Mouse (Mus musculus): Measurements from ENCODE around the gene Creb1. TPM values are rescaled to one million over a fixed set of nuclear protein-coding genes. Genes with fewer than 3 reads are reported as not detected.
A peak's percentile ranks its signal among the peaks of the same experiment; 100 is the strongest.

Creb1 gene
- 49.6 and 58.1 TPM in 2 replicates for polyA plus RNA-seq (2014; fragmentation: Nextera tagmentation; extraction: Ambion mirVana)

GRCm38 (mm10) chr1:64532589-64533470 is at the start of gene Creb1:
TSS of gene Creb1 (plus strand) at chr1:64532645.
- ATAC-seq (ENCODE audit: low FRiP score, low TSS enrichment) (peak; percentile 98), DNase-seq (peak; percentile 99)
- Histone ChIP-seq H3K9ac (replicated peaks; ENCODE audit: low read length) (peak within 1 kb of the TSS; percentile 97), H3K4me2 (ENCODE audit: low read length) (peak within 1 kb of the TSS; percentile 83), H3K9me3 (ENCODE audit: control insufficient read depth, low read length) (no peaks in the 10 kb centered on the region), H3K27ac (replicated peaks; ENCODE audit: low read depth, low read length) (peak within 1 kb of the TSS; percentile 100), H3K36me3 (ENCODE audit: control insufficient read depth, insufficient read depth, low read length) (no peaks in the 10 kb centered on the region), H3K4me1 (ENCODE audit: control insufficient read depth, insufficient read depth, low read length) (peaks cover 22% of the 10 kb centered on the region), H3K4me3 (replicated peaks; ENCODE audit: low read depth, low read length) (peak within 1 kb of the TSS; percentile 72), H3K27me3 (ENCODE audit: control insufficient read depth, insufficient read depth, low read length) (no peaks in the 10 kb centered on the region)
- under 1% methylated on average over 101 of the region's 119 CpGs for WGBS

DNA sequence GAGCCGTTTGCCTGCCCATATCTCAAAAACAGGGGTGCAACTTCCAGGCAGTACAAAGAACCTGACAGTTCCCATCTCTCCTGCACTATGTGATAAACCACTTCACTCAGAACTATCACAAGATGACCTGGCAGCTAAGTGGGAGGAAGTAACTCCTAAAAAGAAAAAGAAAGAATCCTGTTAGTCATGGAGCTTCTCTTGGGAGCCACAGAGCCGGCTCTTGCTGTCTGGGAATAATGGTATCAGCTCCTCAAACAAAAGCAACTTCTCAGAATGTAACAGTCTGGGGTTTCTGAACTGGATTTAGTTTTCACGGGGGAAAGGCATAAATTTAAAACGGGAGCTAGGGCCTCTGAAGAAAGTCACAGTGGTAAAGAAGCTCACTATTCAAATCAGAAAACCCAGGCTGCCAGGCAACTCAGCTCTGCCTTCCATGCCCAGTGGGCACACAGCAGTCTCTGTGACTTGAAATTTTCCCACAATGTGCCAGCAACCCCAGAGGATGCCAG is 43.9 kb upstream of the Creb1 start:
- no peaks in the 10 kb centered on the region for H3K27me3 ChIP-seq (ENCODE audit: control insufficient read depth, insufficient read depth, low read length)
- DNase-seq (peak; percentile 62), ATAC-seq (ENCODE audit: low FRiP score, low TSS enrichment) (peak; percentile 37; the same call in 1 of the 2 replicates)
- peaks cover 3% of the 10 kb centered on the region; the same call in 1 of the 2 replicates for H3K4me1 ChIP-seq (ENCODE audit: control insufficient read depth, insufficient read depth, low read length)
- H3K36me3 ChIP-seq (ENCODE audit: control insufficient read depth, insufficient read depth, low read length) = no peaks in the 10 kb centered on the region
- WGBS = 8% methylated on average over 4 of the region's 4 CpGs
- H3K4me3 ChIP-seq (replicated peaks; ENCODE audit: low read depth, low read length) = no peak overlapping the region
- no peak overlapping the region for H3K9ac ChIP-seq (replicated peaks; ENCODE audit: low read length)
- no peak overlapping the region; the same call in 1 of the 2 replicates for H3K27ac ChIP-seq (replicated peaks; ENCODE audit: low read depth, low read length)
- no peaks in the 10 kb centered on the region for H3K9me3 ChIP-seq (ENCODE audit: control insufficient read depth, low read length)
- no peak overlapping the region for H3K4me2 ChIP-seq (ENCODE audit: low read length)

DNA sequence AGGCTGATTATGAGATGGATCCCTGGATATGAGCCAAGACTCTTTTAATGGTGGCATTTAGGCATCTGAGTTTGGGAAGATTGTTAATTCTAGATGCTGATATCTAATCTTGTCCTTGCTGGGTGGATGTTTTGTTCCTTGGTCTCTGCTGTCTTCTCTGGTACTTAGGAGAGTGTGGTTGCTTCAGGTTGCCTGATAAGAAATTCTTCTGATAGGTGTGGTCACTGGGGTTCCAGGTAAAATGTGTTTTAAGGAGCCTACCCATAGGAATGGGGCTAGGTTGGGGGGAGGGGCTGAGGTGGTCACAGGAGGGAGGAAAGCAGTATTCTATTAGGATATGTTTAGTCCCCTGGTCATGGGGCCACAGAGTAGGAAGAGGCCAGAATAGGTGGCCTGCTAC is 35.6 kb upstream of the Creb1 start:
- Histone ChIP-seq H3K27ac (replicated peaks; ENCODE audit: low read depth, low read length) (no peak overlapping the region), H3K27me3 (ENCODE audit: control insufficient read depth, insufficient read depth, low read length) (no peaks in the 10 kb centered on the region), H3K4me1 (ENCODE audit: control insufficient read depth, insufficient read depth, low read length) (no peaks in the 10 kb centered on the region), H3K36me3 (ENCODE audit: control insufficient read depth, insufficient read depth, low read length) (no peaks in the 10 kb centered on the region), H3K4me3 (replicated peaks; ENCODE audit: low read depth, low read length) (no peak overlapping the region), H3K9ac (replicated peaks; ENCODE audit: low read length) (no peak overlapping the region), H3K9me3 (ENCODE audit: control insufficient read depth, low read length) (no peaks in the 10 kb centered on the region), H3K4me2 (ENCODE audit: low read length) (no peak overlapping the region)
- ATAC-seq (ENCODE audit: low FRiP score, low TSS enrichment) (no peak), DNase-seq (no peak)

GRCm38 (mm10) chr1:64501382-64502140 is 30.9 kb upstream of the Creb1 start:
- Histone ChIP-seq H3K9me3 (ENCODE audit: control insufficient read depth, low read length) (no peaks in the 10 kb centered on the region), H3K4me1 (ENCODE audit: control insufficient read depth, insufficient read depth, low read length) (no peaks in the 10 kb centered on the region), H3K4me2 (ENCODE audit: low read length) (no peak overlapping the region), H3K27me3 (ENCODE audit: control insufficient read depth, insufficient read depth, low read length) (no peaks in the 10 kb centered on the region), H3K4me3 (replicated peaks; ENCODE audit: low read depth, low read length) (no peak overlapping the region), H3K9ac (replicated peaks; ENCODE audit: low read length) (no peak overlapping the region), H3K36me3 (ENCODE audit: control insufficient read depth, insufficient read depth, low read length) (no peaks in the 10 kb centered on the region), H3K27ac (replicated peaks; ENCODE audit: low read depth, low read length) (no peak overlapping the region)
- ATAC-seq (ENCODE audit: low FRiP score, low TSS enrichment) = no peak
- DNase-seq = no peak

DNA sequence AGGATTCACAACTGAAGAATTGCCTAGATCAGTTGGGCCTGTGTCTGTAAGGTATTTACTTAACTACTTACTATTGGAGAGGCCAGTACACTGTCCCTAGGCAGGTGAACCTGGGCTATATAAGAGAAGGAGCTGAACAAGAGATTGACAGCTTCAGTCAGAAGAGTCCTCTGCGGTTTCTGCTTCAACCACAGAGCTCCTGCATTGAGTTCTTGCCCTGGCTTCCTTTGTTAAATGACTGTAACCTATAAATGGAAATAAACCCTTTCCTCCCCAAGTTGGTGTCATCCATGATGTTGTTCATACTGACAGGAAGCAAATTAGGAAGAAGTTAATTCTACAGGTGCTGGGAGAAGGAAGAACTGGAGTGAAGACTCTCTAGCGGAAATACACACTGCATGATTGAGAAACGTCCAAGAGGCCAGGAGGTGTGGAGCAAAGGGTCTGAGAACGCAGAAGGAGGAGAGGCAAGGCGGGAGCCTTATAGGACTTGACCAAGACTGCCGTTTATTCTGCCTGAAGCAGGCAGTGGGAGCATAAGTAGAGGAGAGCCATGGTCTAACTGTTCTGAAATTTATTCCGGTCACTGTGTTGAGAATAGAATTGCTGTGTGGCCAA is 23.9 kb upstream of the Creb1 start:
- DNase-seq = no peak
- H3K4me1 ChIP-seq (ENCODE audit: control insufficient read depth, insufficient read depth, low read length) = no peaks in the 10 kb centered on the region
- no peak overlapping the region for H3K9ac ChIP-seq (replicated peaks; ENCODE audit: low read length)
- no peak overlapping the region for H3K4me2 ChIP-seq (ENCODE audit: low read length)
- no peak overlapping the region for H3K27ac ChIP-seq (replicated peaks; ENCODE audit: low read depth, low read length)
- no peaks in the 10 kb centered on the region for H3K36me3 ChIP-seq (ENCODE audit: control insufficient read depth, insufficient read depth, low read length)
- WGBS = 89% methylated on average over 7 of the region's 7 CpGs
- no peak for ATAC-seq (ENCODE audit: low FRiP score, low TSS enrichment)
- no peaks in the 10 kb centered on the region for H3K27me3 ChIP-seq (ENCODE audit: control insufficient read depth, insufficient read depth, low read length)
- no peak overlapping the region for H3K4me3 ChIP-seq (replicated peaks; ENCODE audit: low read depth, low read length)
- H3K9me3 ChIP-seq (ENCODE audit: control insufficient read depth, low read length) = no peaks in the 10 kb centered on the region

- Histone ChIP-seq H3K9ac (replicated peaks; ENCODE audit: low read length) (no peak overlapping the region), H3K27ac (replicated peaks; ENCODE audit: low read depth, low read length) (no peak overlapping the region), H3K9me3 (ENCODE audit: control insufficient read depth, low read length) (no peaks in the 10 kb centered on the region), H3K4me2 (ENCODE audit: low read length) (no peak overlapping the region), H3K27me3 (ENCODE audit: control insufficient read depth, insufficient read depth, low read length) (no peaks in the 10 kb centered on the region), H3K4me3 (replicated peaks; ENCODE audit: low read depth, low read length) (no peak overlapping the region), H3K36me3 (ENCODE audit: control insufficient read depth, insufficient read depth, low read length) (no peaks in the 10 kb centered on the region), H3K4me1 (ENCODE audit: control insufficient read depth, insufficient read depth, low read length) (no peaks in the 10 kb centered on the region)
- DNase-seq = peak; percentile 37
- 35% methylated on average over 1 of the region's 1 CpGs for WGBS
- no peak for ATAC-seq (ENCODE audit: low FRiP score, low TSS enrichment)
Observed at GRCm38 (mm10) chr1:64509678-64510077, 22.8 kb upstream of the Creb1 start.

GRCm38 (mm10) chr1:64514184-64514583 is 18.3 kb upstream of the Creb1 start:
- 87% methylated on average over 7 of the region's 7 CpGs for WGBS
- H3K9me3 ChIP-seq (ENCODE audit: control insufficient read depth, low read length) = no peaks in the 10 kb centered on the region
- no peaks in the 10 kb centered on the region for H3K4me1 ChIP-seq (ENCODE audit: control insufficient read depth, insufficient read depth, low read length)
- H3K9ac ChIP-seq (replicated peaks; ENCODE audit: low read length) = no peak overlapping the region
- DNase-seq (no peak), ATAC-seq (ENCODE audit: low FRiP score, low TSS enrichment) (no peak)
- H3K27me3 ChIP-seq (ENCODE audit: control insufficient read depth, insufficient read depth, low read length) = no peaks in the 10 kb centered on the region
- no peak overlapping the region for H3K27ac ChIP-seq (replicated peaks; ENCODE audit: low read depth, low read length)
- H3K36me3 ChIP-seq (ENCODE audit: control insufficient read depth, insufficient read depth, low read length) = no peaks in the 10 kb centered on the region
- no peak overlapping the region for H3K4me3 ChIP-seq (replicated peaks; ENCODE audit: low read depth, low read length)
- H3K4me2 ChIP-seq (ENCODE audit: low read length) = no peak overlapping the region

GRCm38 (mm10) chr1:64516593-64516992 is 15.9 kb upstream of the Creb1 start:
- 80% methylated on average over 3 of the region's 3 CpGs for WGBS
- Histone ChIP-seq H3K27me3 (ENCODE audit: control insufficient read depth, insufficient read depth, low read length) (no peaks in the 10 kb centered on the region), H3K9ac (replicated peaks; ENCODE audit: low read length) (no peak overlapping the region), H3K4me3 (replicated peaks; ENCODE audit: low read depth, low read length) (no peak overlapping the region), H3K4me1 (ENCODE audit: control insufficient read depth, insufficient read depth, low read length) (no peaks in the 10 kb centered on the region), H3K4me2 (ENCODE audit: low read length) (no peak overlapping the region), H3K27ac (replicated peaks; ENCODE audit: low read depth, low read length) (no peak overlapping the region), H3K36me3 (ENCODE audit: control insufficient read depth, insufficient read depth, low read length) (no peaks in the 10 kb centered on the region), H3K9me3 (ENCODE audit: control insufficient read depth, low read length) (no peaks in the 10 kb centered on the region)
- ATAC-seq (ENCODE audit: low FRiP score, low TSS enrichment) = no peak
- no peak for DNase-seq

All from midbrain, embryonic 14.5 days (tissue).